Mouse (Mus musculus) CD4-positive, CD25-positive, alpha-beta regulatory T cell, adult 2 months (primary cell): ENCODE measurements around the gene Ccdc167.
"Not testable (repeated sequence)": the region's sequence is repeated elsewhere in the genome, so short reads cannot be mapped to it uniquely, and the experiment has no call there.

ENCODE experiments used
- DNase-seq: peaks from one replicate; pipeline ENCODE4 v3.0.0-alpha.2; 2012; ENCODE audit warnings: low read depth, low spot score

Gene Ccdc167

GRCm38 (mm10) chr17:29719628-29720575 lies 3.1 kb upstream of the Ccdc167 start:
- no peak for DNase-seq

GRCm38 (mm10) chr17:29718660-29719059 lies 1.8 kb upstream of the Ccdc167 start:
- DNase-seq, result no peak

GRCm38 (mm10) chr17:29713734-29714133 lies 3.1 kb downstream of the Ccdc167 start:
- not testable (repeated sequence) for DNase-seq

GRCm38 (mm10) chr17:29712565-29712964 lies 4.3 kb downstream of the Ccdc167 start:
- no peak for DNase-seq

- DNase-seq, result no peak
These were observed 5.0 kb downstream of the Ccdc167 start for GRCm38 (mm10) chr17:29711745-29712431.

GRCm38 (mm10) chr17:29711076-29711744 lies 5.6 kb downstream of the Ccdc167 start:
- no peak for DNase-seq

GRCm38 (mm10) chr17:29710562-29711044 lies 6.2 kb downstream of the Ccdc167 start:
- DNase-seq, result no peak

- no peak for DNase-seq
These were observed 8.1 kb downstream of the Ccdc167 start for GRCm38 (mm10) chr17:29708783-29709182.

- no peak for DNase-seq
These were observed 9.8 kb downstream of the Ccdc167 start for GRCm38 (mm10) chr17:29706981-29707545.

- DNase-seq, result no peak
These were observed 11.0 kb downstream of the Ccdc167 start for GRCm38 (mm10) chr17:29705881-29706280.

GRCm38 (mm10) chr17:29704781-29705180 lies 12.1 kb downstream of the Ccdc167 start:
- peak; percentile 71 for DNase-seq

- no peak for DNase-seq
These were observed 13.7 kb downstream of the Ccdc167 start for GRCm38 (mm10) chr17:29702938-29703710.

GRCm38 (mm10) chr17:29700573-29700972 lies 16.3 kb downstream of the Ccdc167 start:
- no peak for DNase-seq

GRCm38 (mm10) chr17:29698421-29698820 lies 18.4 kb downstream of the Ccdc167 start:
- no peak for DNase-seq

GRCm38 (mm10) chr17:29696940-29697339 lies 19.9 kb downstream of the Ccdc167 start:
- DNase-seq, result no peak

- DNase-seq, result no peak
These were observed 22.3 kb downstream of the Ccdc167 start for GRCm38 (mm10) chr17:29694516-29694915.

- DNase-seq, result peak; percentile 28
These were observed 23.3 kb downstream of the Ccdc167 start for GRCm38 (mm10) chr17:29693571-29693970.

GRCm38 (mm10) chr17:29692827-29693226 lies 24.0 kb downstream of the Ccdc167 start:
- no peak for DNase-seq

- DNase-seq, result no peak
These were observed 26.6 kb downstream of the Ccdc167 start for GRCm38 (mm10) chr17:29690257-29690656.

GRCm38 (mm10) chr17:29688610-29689009 lies 28.2 kb downstream of the Ccdc167 start:
- DNase-seq, result no peak

GRCm38 (mm10) chr17:29687373-29687772 lies 29.5 kb downstream of the Ccdc167 start:
- DNase-seq, result no peak
